Mouse (Mus musculus) heart, embryonic 12.5 days (tissue): ENCODE results near the gene Ubac2. TPM values are rescaled to one million over a fixed set of nuclear protein-coding genes. Genes with fewer than 3 reads are reported as not detected.
"Not testable (repeated sequence)": the region's sequence is repeated elsewhere in the genome, so short reads cannot be mapped to it uniquely, and the experiment has no call there.

Experiments used
- ATAC-seq: fragments of 200-750 bp; cut with Nextera tagmentation; 2 replicates; pipeline ENCODE4 v1.8.0; 2017; ENCODE audit warnings: moderate TSS enrichment, moderate library complexity; ENCODE audit not compliant: insufficient number of reproducible peaks, low FRiP score
- H3K27ac ChIP-seq: fragments of 300-500 bp; sonication (generic); 2 replicates; pipeline ENCODE4 v1.5.1; 2016; ENCODE audit warnings: mild to moderate bottlenecking, moderate library complexity; ENCODE audit not compliant: poor library complexity, severe bottlenecking
- H3K27me3 ChIP-seq: fragments of 300-500 bp; sonication (generic); replicated peaks from 2 replicates; pipeline ENCODE4 v1.6.1; 2016; ENCODE audit warnings: mild to moderate bottlenecking, moderate library complexity
- H3K36me3 ChIP-seq: fragments of 300-500 bp; sonication (generic); 2 replicates; pipeline ENCODE4 v1.6.1; 2016; ENCODE audit warnings: mild to moderate bottlenecking, moderate library complexity
- H3K4me1 ChIP-seq: fragments of 300-500 bp; sonication (generic); replicated peaks from 2 replicates; pipeline ENCODE4 v1.6.1; 2016; ENCODE audit warnings: mild to moderate bottlenecking
- H3K4me2 ChIP-seq: fragments of 300-500 bp; sonication (generic); 2 replicates; pipeline ENCODE4 v1.6.1; 2016; ENCODE audit warnings: mild to moderate bottlenecking, moderate library complexity
- H3K4me3 ChIP-seq: fragments of 300-500 bp; sonication (generic); 2 replicates; pipeline ENCODE4 v1.5.1; 2016; ENCODE audit warnings: mild to moderate bottlenecking
- H3K9ac ChIP-seq: fragments of 300-500 bp; sonication (generic); 2 replicates; pipeline ENCODE4 v1.6.1; 2016; ENCODE audit warnings: mild to moderate bottlenecking, moderate library complexity
- H3K9me3 ChIP-seq: fragments of 300-500 bp; sonication (generic); replicated peaks from 2 replicates; pipeline ENCODE4 v1.6.1; 2016; ENCODE audit warnings: mild to moderate bottlenecking, moderate library complexity
- WGBS: fragments of 180-500 bp; shearing (Covaris S2); methylation state at CpG from one replicate; pipeline ENCODE4 v1.1.7; 2016; 5-methylcytosine and 5-hydroxymethylcytosine counted together
- polyA plus RNA-seq: library from polyadenylated mRNA; unstranded; fragments of >200 nt; fragmentation: Nextera tagmentation; extraction: Ambion mirVana; gene quantifications from 2 replicates; pipeline ENCODE4 v1.2.1, GENCODE M21; 2016

Gene Ubac2
- polyA plus RNA-seq, 1 experiment from 2014 or later, result 56.9 TPM

DNA sequence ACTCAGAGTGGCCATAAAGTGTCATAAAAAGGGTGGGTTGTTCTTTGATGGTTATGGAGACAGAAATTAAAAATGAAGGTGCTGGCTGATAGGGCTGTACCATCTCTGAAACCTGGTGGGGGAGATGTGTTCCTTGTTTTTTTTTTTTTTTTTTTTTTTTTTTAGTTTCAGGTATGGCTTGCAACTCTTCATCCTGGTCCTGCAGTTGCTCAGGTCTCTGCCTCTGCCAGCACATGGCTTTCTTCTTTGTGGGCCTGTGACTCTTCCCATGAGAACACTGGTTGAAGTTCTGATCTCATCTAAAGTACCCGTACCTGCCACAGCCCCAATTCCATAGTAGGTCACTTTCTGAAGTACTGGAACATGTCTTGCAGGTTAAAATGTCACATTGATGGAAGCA is 5.7 kb upstream of the Ubac2 start:
- whole genome bisulfite sequencing, result 67% methylated on average over 1 of the region's 1 CpGs
- Histone ChIP-seq H3K4me3 (no peak overlapping the region), H3K36me3 (no peaks in the 10 kb centered on the region), H3K4me2 (no peak overlapping the region), H3K27ac (no peak overlapping the region), H3K9ac (no peak overlapping the region), H3K4me1 (no peaks in the 10 kb centered on the region), H3K27me3 (no peaks in the 10 kb centered on the region), H3K9me3 (no peaks in the 10 kb centered on the region)
- ATAC-seq, result no peak

- H3K4me1 ChIP-seq, result no peaks in the 10 kb centered on the region
- H3K36me3 ChIP-seq, result no peaks in the 10 kb centered on the region
- no peak for ATAC-seq
- no peak overlapping the region for H3K4me2 ChIP-seq
- no peak overlapping the region for H3K27ac ChIP-seq
- H3K9ac ChIP-seq, result no peak overlapping the region
- no peaks in the 10 kb centered on the region for H3K9me3 ChIP-seq
- H3K27me3 ChIP-seq, result no peaks in the 10 kb centered on the region
- H3K4me3 ChIP-seq, result no peak overlapping the region
- WGBS, result 54% methylated on average over 2 of the region's 2 CpGs
Observed at GRCm38 (mm10) chr14:121873172-121873571, 5.2 kb upstream of the Ubac2 start.

- no peaks in the 10 kb centered on the region for H3K4me1 ChIP-seq
- 60% methylated on average over 4 of the region's 4 CpGs for WGBS
- H3K4me2 ChIP-seq, result no peak overlapping the region
- H3K9me3 ChIP-seq, result no peaks in the 10 kb centered on the region
- no peaks in the 10 kb centered on the region for H3K36me3 ChIP-seq
- ATAC-seq, result no peak
- no peak overlapping the region for H3K27ac ChIP-seq
- H3K4me3 ChIP-seq, result no peak overlapping the region
- no peaks in the 10 kb centered on the region for H3K27me3 ChIP-seq
- H3K9ac ChIP-seq, result no peak overlapping the region
Observed at GRCm38 (mm10) chr14:121873646-121874045, 4.8 kb upstream of the Ubac2 start.

DNA sequence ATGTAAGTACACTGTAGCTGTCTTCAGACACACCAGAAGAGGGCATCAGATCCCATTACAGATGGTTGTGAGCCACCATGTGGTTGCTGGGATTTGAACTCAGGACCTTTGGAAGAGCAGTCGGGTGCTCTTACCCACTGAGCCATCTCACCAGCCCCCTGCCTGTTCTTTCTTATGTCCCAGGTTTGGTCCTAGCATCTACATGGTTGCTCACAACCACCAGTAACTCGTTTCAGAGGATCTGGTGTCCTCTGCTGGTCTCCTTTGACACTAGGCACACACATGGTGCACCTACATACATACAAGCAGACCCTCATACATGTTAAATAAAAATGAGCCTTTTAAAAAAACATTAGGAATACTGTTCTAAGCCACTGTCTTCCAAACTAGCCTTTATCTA is 2.2 kb upstream of the Ubac2 start:
- not testable (repeated sequence) for H3K9ac ChIP-seq, H3K4me2 ChIP-seq, H3K27ac ChIP-seq, H3K27me3 ChIP-seq, H3K4me3 ChIP-seq, H3K36me3 ChIP-seq, ATAC-seq, H3K9me3 ChIP-seq
- WGBS, result 65% methylated on average over 2 of the region's 2 CpGs
- peaks cover 15% of the 10 kb centered on the region for H3K4me1 ChIP-seq

DNA sequence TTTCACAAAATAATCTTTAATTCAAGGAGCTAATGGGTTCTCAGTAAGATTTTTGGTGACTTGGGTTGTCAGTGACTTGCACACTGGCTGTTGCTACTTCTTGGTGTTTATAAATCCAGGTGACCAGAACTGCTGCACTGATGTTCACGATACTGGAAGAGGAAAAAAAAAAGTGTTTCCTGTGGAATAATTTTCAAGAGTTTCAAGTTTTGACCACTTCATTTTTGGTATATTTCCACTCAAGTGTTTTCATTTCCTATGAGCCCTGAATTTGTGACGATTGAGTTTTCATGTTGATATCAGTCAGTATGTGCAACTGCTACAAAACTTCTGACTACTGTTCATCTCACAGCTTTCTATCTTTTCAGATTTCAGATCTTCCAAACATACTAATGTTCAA is 1.6 kb upstream of the Ubac2 start:
- H3K36me3 ChIP-seq, result no peaks in the 10 kb centered on the region
- H3K9me3 ChIP-seq, result no peaks in the 10 kb centered on the region
- H3K4me3 ChIP-seq, result no peak overlapping the region
- H3K9ac ChIP-seq, result no peak overlapping the region
- no peaks in the 10 kb centered on the region for H3K27me3 ChIP-seq
- peaks cover 16% of the 10 kb centered on the region for H3K4me1 ChIP-seq
- WGBS, result 83% methylated on average over 2 of the region's 2 CpGs
- no peak overlapping the region for H3K27ac ChIP-seq
- no peak overlapping the region for H3K4me2 ChIP-seq
- no peak for ATAC-seq

DNA sequence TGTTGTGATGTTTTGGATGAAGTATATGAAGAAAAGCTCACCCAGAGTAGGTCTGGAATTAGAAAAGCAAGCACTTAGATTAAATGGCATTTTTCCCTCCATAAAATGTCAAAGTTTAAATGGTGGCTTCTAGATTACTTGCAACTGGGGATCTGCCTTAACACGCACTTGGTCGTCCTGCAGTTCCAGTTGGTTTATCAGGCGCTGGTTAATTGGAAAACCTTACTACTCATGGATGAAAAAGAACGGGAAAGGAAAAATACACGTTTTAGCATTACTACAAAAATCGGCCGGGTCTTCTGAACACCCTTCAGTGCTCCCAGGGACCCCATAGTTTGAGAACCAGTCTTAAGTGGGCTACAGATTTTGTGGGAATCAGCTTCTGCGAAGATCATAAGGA is 780 bp upstream of the Ubac2 start:
- WGBS, result 31% methylated on average over 8 of the region's 8 CpGs
- Histone ChIP-seq H3K4me2 (peak overlapping the region; percentile 93), H3K27me3 (no peaks in the 10 kb centered on the region), H3K9ac (peak overlapping the region; percentile 92), H3K36me3 (no peaks in the 10 kb centered on the region), H3K9me3 (no peaks in the 10 kb centered on the region), H3K27ac (no peak overlapping the region), H3K4me3 (peak overlapping the region; percentile 81), H3K4me1 (peaks cover 16% of the 10 kb centered on the region)
- no peak for ATAC-seq

- 0% methylated on average over 27 of the region's 27 CpGs for WGBS
Observed at GRCm38 (mm10) chr14:121878859-121879206, 413 bp downstream of the Ubac2 start.

DNA sequence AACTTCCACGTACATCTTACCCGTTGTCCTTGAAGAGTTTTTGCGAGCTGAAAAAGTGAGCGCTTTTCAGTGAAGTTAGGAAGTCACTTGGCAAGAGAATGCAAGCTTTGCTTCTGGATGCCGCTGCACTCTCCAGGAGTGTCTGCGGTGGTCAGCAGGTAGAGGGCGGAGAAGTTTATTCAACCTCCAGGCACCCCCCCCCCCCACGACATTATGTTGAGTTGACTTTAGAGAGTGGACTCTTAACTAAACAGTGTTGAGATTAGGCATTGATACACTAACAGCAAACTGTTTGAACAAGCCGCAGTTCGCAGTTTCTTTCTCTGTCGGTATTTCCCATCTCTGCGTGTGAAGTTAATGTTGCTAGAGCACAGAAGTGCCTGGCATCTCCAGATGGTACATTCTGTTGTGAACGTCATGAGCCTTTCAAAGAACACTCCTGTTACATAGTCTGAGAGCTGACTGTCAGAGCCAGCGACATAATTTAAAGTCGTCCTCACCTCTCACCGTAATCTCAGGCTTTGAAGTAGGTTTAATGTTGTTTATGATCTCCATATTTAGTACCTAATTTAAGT is 933 bp downstream of the Ubac2 start:
- WGBS, result 13% methylated on average over 16 of the region's 16 CpGs
- H3K4me2 ChIP-seq, result peak overlapping the region; percentile 93
- peaks cover 28% of the 10 kb centered on the region for H3K4me1 ChIP-seq
- no peak overlapping the region for H3K27ac ChIP-seq
- peak overlapping the region; percentile 81 for H3K4me3 ChIP-seq
- H3K9ac ChIP-seq, result peak overlapping the region; percentile 92
- no peak for ATAC-seq
- H3K36me3 ChIP-seq, result no peaks in the 10 kb centered on the region
- H3K27me3 ChIP-seq, result no peaks in the 10 kb centered on the region
- H3K9me3 ChIP-seq, result no peaks in the 10 kb centered on the region

More at GRCm38 (mm10) chr14:121878859-121879206, 413 bp downstream of the Ubac2 start:
- H3K9ac ChIP-seq, result peak overlapping the region; percentile 92
- peak overlapping the region; percentile 95; the same call in 1 of the 2 replicates for H3K27ac ChIP-seq
- H3K4me1 ChIP-seq, result peaks cover 23% of the 10 kb centered on the region
- no peaks in the 10 kb centered on the region for H3K27me3 ChIP-seq
- peak overlapping the region; percentile 81 for H3K4me3 ChIP-seq
- H3K9me3 ChIP-seq, result no peaks in the 10 kb centered on the region
- peak overlapping the region; percentile 93 for H3K4me2 ChIP-seq
- no peaks in the 10 kb centered on the region for H3K36me3 ChIP-seq
- peak; percentile 58 for ATAC-seq

GRCm38 (mm10) chr14:121881211-121881610 is 2.8 kb downstream of the Ubac2 start:
- ATAC-seq, result no peak
- no peak overlapping the region for H3K4me3 ChIP-seq
- no peaks in the 10 kb centered on the region for H3K27me3 ChIP-seq
- H3K4me2 ChIP-seq, result no peak overlapping the region
- H3K36me3 ChIP-seq, result 0 out of 2 replicates have a peak, but pooled peaks cover 2% of the 10 kb centered on the region
- H3K9me3 ChIP-seq, result no peaks in the 10 kb centered on the region
- no peak overlapping the region for H3K9ac ChIP-seq
- 88% methylated on average over 7 of the region's 7 CpGs for WGBS
- H3K27ac ChIP-seq, result no peak overlapping the region
- H3K4me1 ChIP-seq, result peaks cover 42% of the 10 kb centered on the region

- H3K36me3 ChIP-seq, result 0 out of 2 replicates have a peak, but pooled peaks cover 2% of the 10 kb centered on the region
- H3K4me3 ChIP-seq, result no peak overlapping the region
- H3K9me3 ChIP-seq, result no peaks in the 10 kb centered on the region
- H3K27ac ChIP-seq, result peak overlapping the region; percentile 66
- no peak overlapping the region for H3K9ac ChIP-seq
- WGBS, result 29% methylated on average over 6 of the region's 6 CpGs
- H3K4me2 ChIP-seq, result peak overlapping the region; percentile 30
- ATAC-seq, result 0 out of 2 replicates have a peak, but pooled peaks have one; percentile 29
- no peaks in the 10 kb centered on the region for H3K27me3 ChIP-seq
- peaks cover 45% of the 10 kb centered on the region for H3K4me1 ChIP-seq
Observed at GRCm38 (mm10) chr14:121884150-121884797, 5.9 kb downstream of the Ubac2 start.

GRCm38 (mm10) chr14:121893747-121894146 is 15.3 kb downstream of the Ubac2 start:
- Histone ChIP-seq H3K9me3 (no peaks in the 10 kb centered on the region), H3K4me2 (no peak overlapping the region), H3K27ac (no peak overlapping the region), H3K4me1 (peaks cover 33% of the 10 kb centered on the region), H3K9ac (no peak overlapping the region), H3K36me3 (0 out of 2 replicates have a peak, but pooled peaks cover 6% of the 10 kb centered on the region), H3K4me3 (no peak overlapping the region), H3K27me3 (no peaks in the 10 kb centered on the region)
- no peak for ATAC-seq
- 83% methylated on average over 6 of the region's 6 CpGs for WGBS
